Mouse (Mus musculus) c-Kit-positive CD71-positive TER-119-positive erythroid progenitor cells, embryonic 14.5 days (primary cell): Measurements from ENCODE around the gene Dlgap1.

Experiments
- DNase-seq: peaks from one replicate; pipeline ENCODE4 v3.0.0-alpha.2; 2013; ENCODE audit warnings: low spot score

Dlgap1 gene

DNA sequence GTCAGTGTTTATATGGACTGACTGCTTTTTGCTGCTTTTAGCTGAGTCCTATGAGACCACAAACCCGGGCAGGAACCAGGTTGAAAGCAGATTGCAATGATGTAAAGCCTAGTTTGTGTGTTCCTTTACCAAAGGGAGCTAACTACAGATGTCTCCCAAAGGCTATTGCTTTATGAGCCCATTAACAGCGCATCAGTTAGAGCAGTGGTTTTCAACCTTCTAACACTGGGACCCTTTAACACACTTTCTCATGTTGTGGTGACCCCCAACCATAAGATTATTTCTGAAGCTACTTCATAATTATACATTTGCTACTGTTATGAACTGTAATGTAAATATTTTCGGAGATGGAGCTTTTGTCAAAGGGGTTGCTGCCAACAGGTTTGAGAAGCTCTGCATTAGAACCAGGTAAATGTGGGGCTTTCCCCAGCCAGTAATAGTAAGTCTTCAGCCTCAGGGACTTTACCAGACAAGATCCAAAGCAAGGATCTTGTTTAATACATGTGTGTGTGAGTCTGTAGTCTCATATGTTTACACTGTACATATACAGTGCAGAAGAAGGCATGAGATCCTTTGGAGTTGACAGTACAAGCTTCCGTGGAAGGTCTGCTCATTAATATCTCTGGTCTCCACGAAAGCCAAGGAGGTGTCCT lies 899.8 kb downstream of the Dlgap1 start:
- DNase-seq: no peak

DNA sequence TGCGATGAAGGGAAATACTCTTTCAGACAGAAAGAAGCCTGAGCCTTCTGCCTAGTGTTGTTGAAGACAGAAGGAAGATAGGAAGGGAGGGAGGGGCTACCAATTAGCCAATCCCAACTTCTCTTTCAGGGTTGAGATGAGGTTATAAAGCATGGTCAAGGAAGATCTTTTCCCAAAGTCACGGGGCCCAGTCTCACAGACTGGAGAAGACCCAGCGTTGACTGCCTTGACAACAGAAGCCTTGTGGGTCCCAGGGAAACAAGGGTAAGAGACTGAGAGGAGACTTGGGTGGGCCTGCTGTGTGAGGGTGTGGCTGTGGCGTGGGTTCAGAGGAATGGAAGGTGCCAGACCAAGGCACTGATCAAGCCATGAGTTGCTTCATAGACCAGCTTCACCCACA lies 901.7 kb downstream of the Dlgap1 start:
- DNase-seq: no peak
